ENCODE assay signal across 27 mouse cellular contexts in genomic region chr14:17046808-17047207, GRCm38 (mm10).
DNase-seq lines count a peak whose midpoint lies in the region; ATAC-seq lines count a peak whose summit lies in the region.
"Had no signal": no experiment of that assay in that cellular context is flagged by ENCODE, and none has a peak within 500 bp of the region (broad histone marks: within the 10 kb centered on the region; RNA-seq: fewer than 3 reads in every experiment).

No protein-coding gene starts in this region.

- H3K9me3 ChIP-seq in embryonic facial prominence, embryonic 14.5 days (ENCODE audit: control insufficient read depth, low read length), result no peaks in the 10 kb centered on the region
- no peaks in the 10 kb centered on the region for H3K9me3 ChIP-seq in embryonic facial prominence, embryonic 10.5 days
- H3K9me3 ChIP-seq in hindbrain, embryonic 11.5 days (ENCODE audit: control insufficient read depth, low read length), result no peaks in the 10 kb centered on the region
- H3K9me3 ChIP-seq: embryonic facial prominence, embryonic 15.5 days; forebrain, embryonic 12.5 days; forebrain, embryonic 15.5 days; G1E; hindbrain, embryonic 13.5 days had no signal

- H3K27ac ChIP-seq in embryonic facial prominence, embryonic 14.5 days (replicated peaks; ENCODE audit: low read depth, low read length), result no peak overlapping the region
- H3K27ac ChIP-seq in embryonic facial prominence, embryonic 10.5 days (replicated peaks), result no peak overlapping the region
- H3K27ac ChIP-seq in hindbrain, embryonic 11.5 days (ENCODE audit: low read depth, low read length), result no peak overlapping the region
- H3K27ac ChIP-seq: embryonic facial prominence, embryonic 15.5 days; forebrain, embryonic 12.5 days; forebrain, embryonic 15.5 days; hindbrain, embryonic 13.5 days had no signal

- no peak overlapping the region for H3K9ac ChIP-seq in embryonic facial prominence, embryonic 14.5 days (ENCODE audit: low read depth, low read length)
- no peak overlapping the region for H3K9ac ChIP-seq in hindbrain, embryonic 11.5 days (ENCODE audit: low read depth, low read length)
- H3K9ac ChIP-seq: embryonic facial prominence, embryonic 15.5 days; forebrain, embryonic 12.5 days; forebrain, embryonic 15.5 days; hindbrain, embryonic 13.5 days had no signal

- no peak for ATAC-seq in embryonic facial prominence, embryonic 14.5 days (ENCODE audit: low read depth)
- ATAC-seq in granulocyte monocyte progenitor cell, adult 5-6 weeks (replicated peaks; ENCODE audit: poor library complexity, severe bottlenecking), result peak; percentile 65
- ATAC-seq in hindbrain, embryonic 11.5 days (ENCODE audit: low FRiP score), result no peak
- ATAC-seq: forebrain, embryonic 15.5 days; hindbrain, embryonic 16.5 days; Patski had no signal

- no peaks in the 10 kb centered on the region for H3K27me3 ChIP-seq in embryonic facial prominence, embryonic 14.5 days (replicated peaks; ENCODE audit: control insufficient read depth, insufficient read depth, low read length)
- H3K27me3 ChIP-seq in embryonic facial prominence, embryonic 10.5 days (replicated peaks; ENCODE audit: low read depth, poor library complexity, severe bottlenecking), result no peaks in the 10 kb centered on the region
- no peaks in the 10 kb centered on the region for H3K27me3 ChIP-seq in hindbrain, embryonic 11.5 days (ENCODE audit: control insufficient read depth, insufficient read depth, low read length)
- H3K27me3 ChIP-seq: CH12.LX; embryonic facial prominence, embryonic 15.5 days; forebrain, embryonic 12.5 days; forebrain, embryonic 15.5 days; hindbrain, embryonic 13.5 days had no signal

- DNase-seq in embryonic facial prominence, embryonic 14.5 days (ENCODE audit: low spot score), result peak; percentile 7
- DNase-seq in embryonic facial prominence, embryonic 10.5 days (ENCODE audit: low spot score), result no peak
- peak; percentile 17 for DNase-seq in lung, postnatal 25 days (ENCODE audit: low spot score)
- DNase-seq in lung, postnatal 4 days, result no peak
- DNase-seq in 416B (ENCODE audit: low read depth), result peak; percentile 8
- DNase-seq in hindbrain, embryonic 11.5 days (ENCODE audit: low spot score), result no peak
- no peak for DNase-seq in ovary, postnatal 36 days (ENCODE audit: low spot score)
- DNase-seq: adrenal gland, postnatal 10 days; adrenal gland, postnatal 36 days; B cell, adult 2 months; cerebellum, adult 11 months; cerebellum, adult 2 months; cerebellum, adult 9-11 months; cerebellum, postnatal 25 days; embryo, embryonic 11 days; gastrocnemius, postnatal 25 days; heart, adult 11 months had no signal

- H3K4me3 ChIP-seq in embryonic facial prominence, embryonic 14.5 days (ENCODE audit: low read depth, low read length), result no peak overlapping the region
- no peak overlapping the region for H3K4me3 ChIP-seq in embryonic facial prominence, embryonic 10.5 days
- H3K4me3 ChIP-seq in hindbrain, embryonic 11.5 days (ENCODE audit: low read depth, low read length), result no peak overlapping the region
- H3K4me3 ChIP-seq: embryonic facial prominence, embryonic 15.5 days; forebrain, embryonic 12.5 days; forebrain, embryonic 15.5 days; hindbrain, embryonic 13.5 days had no signal

- no peak overlapping the region for H3K4me2 ChIP-seq in embryonic facial prominence, embryonic 14.5 days (ENCODE audit: low read depth, low read length)
- no peak overlapping the region for H3K4me2 ChIP-seq in hindbrain, embryonic 11.5 days (replicated peaks; ENCODE audit: low read depth, low read length)
- H3K4me2 ChIP-seq: embryonic facial prominence, embryonic 15.5 days; forebrain, embryonic 12.5 days; forebrain, embryonic 15.5 days; heart, embryonic 11.5 days; hindbrain, embryonic 13.5 days had no signal

- WGBS in embryonic facial prominence, embryonic 14.5 days, result 90% methylated on average over 2 of the region's 2 CpGs
- WGBS in embryonic facial prominence, embryonic 10.5 days, result 77% methylated on average over 2 of the region's 2 CpGs
- 93% methylated on average over 2 of the region's 2 CpGs for WGBS in hindbrain, embryonic 11.5 days

- no peaks in the 10 kb centered on the region for H3K4me1 ChIP-seq in embryonic facial prominence, embryonic 14.5 days (ENCODE audit: control insufficient read depth, insufficient read depth, low read length)
- H3K4me1 ChIP-seq in embryonic facial prominence, embryonic 10.5 days, result no peaks in the 10 kb centered on the region
- no peaks in the 10 kb centered on the region for H3K4me1 ChIP-seq in hindbrain, embryonic 11.5 days (replicated peaks; ENCODE audit: control insufficient read depth, insufficient read depth, low read length)
- H3K4me1 ChIP-seq: embryonic facial prominence, embryonic 15.5 days; forebrain, embryonic 12.5 days; forebrain, embryonic 15.5 days; hindbrain, embryonic 13.5 days had no signal

- no peaks in the 10 kb centered on the region for H3K36me3 ChIP-seq in embryonic facial prominence, embryonic 14.5 days (ENCODE audit: control insufficient read depth, insufficient read depth, low read length)
- H3K36me3 ChIP-seq in embryonic facial prominence, embryonic 10.5 days (replicated peaks), result no peaks in the 10 kb centered on the region
- no peaks in the 10 kb centered on the region for H3K36me3 ChIP-seq in hindbrain, embryonic 11.5 days (ENCODE audit: control insufficient read depth, insufficient read depth, low read length)
- H3K36me3 ChIP-seq: embryonic facial prominence, embryonic 15.5 days; forebrain, embryonic 12.5 days; forebrain, embryonic 15.5 days; G1E; hindbrain, embryonic 13.5 days had no signal

Comparison
In these comparisons a context has a peak if more than half of its experiments do, and no peak if none do; other contexts are left out.
1. DNase-seq: peak in embryonic facial prominence, embryonic 14.5 days (single experiment), lung, postnatal 25 days (single experiment) and 416B (single experiment); none in embryonic facial prominence, embryonic 10.5 days (single experiment), lung, postnatal 4 days (0 of 2), hindbrain, embryonic 11.5 days (single experiment) and ovary, postnatal 36 days (single experiment).